Mouse (Mus musculus) liver, embryonic 12.5 days (tissue): ENCODE results near the gene Timm8a1. TPM values are rescaled to one million over a fixed set of nuclear protein-coding genes. Genes with fewer than 3 reads are reported as not detected.
A peak's percentile ranks its signal among the peaks of the same experiment; 100 is the strongest.

Experiments used
- ATAC-seq: fragments of 200-750 bp; cut with Nextera tagmentation; 2 replicates; pipeline ENCODE4 v1.8.0; 2017; ENCODE audit warnings: moderate number of reproducible peaks, mild to moderate bottlenecking, moderate library complexity
- H3K27ac ChIP-seq: fragments of 300-500 bp; sonication (generic); 2 replicates; pipeline ENCODE4 v1.5.1; 2016; ENCODE audit warnings: mild to moderate bottlenecking
- H3K27me3 ChIP-seq: fragments of 300-500 bp; sonication (generic); replicated peaks from 2 replicates; pipeline ENCODE4 v1.6.1; 2016; ENCODE audit warnings: mild to moderate bottlenecking, moderate library complexity
- H3K36me3 ChIP-seq: fragments of 300-500 bp; sonication (generic); 2 replicates; pipeline ENCODE4 v1.6.1; 2016; ENCODE audit warnings: mild to moderate bottlenecking, moderate library complexity
- H3K4me1 ChIP-seq: fragments of 300-500 bp; sonication (generic); 2 replicates; pipeline ENCODE4 v1.6.1; 2016
- H3K4me2 ChIP-seq: fragments of 300-500 bp; sonication (generic); 2 replicates; pipeline ENCODE4 v1.6.1; 2016; ENCODE audit warnings: mild to moderate bottlenecking, moderate library complexity
- H3K4me3 ChIP-seq: fragments of 300-500 bp; sonication (generic); 2 replicates; pipeline ENCODE4 v1.5.1; 2016; ENCODE audit warnings: mild to moderate bottlenecking, moderate library complexity
- H3K9ac ChIP-seq: fragments of 300-500 bp; sonication (generic); 2 replicates; pipeline ENCODE4 v1.6.1; 2016; ENCODE audit warnings: mild to moderate bottlenecking, moderate library complexity
- H3K9me3 ChIP-seq: fragments of 300-500 bp; sonication (generic); replicated peaks from 2 replicates; pipeline ENCODE4 v1.6.1; 2016; ENCODE audit warnings: mild to moderate bottlenecking, moderate library complexity
- WGBS: fragments of 180-500 bp; shearing (Covaris S2); methylation state at CpG from one replicate; pipeline ENCODE4 v1.1.7; 2016; ENCODE audit not compliant: insufficient replicate concordance; 5-methylcytosine and 5-hydroxymethylcytosine counted together
- polyA plus RNA-seq: library from polyadenylated mRNA; unstranded; fragments of >200 nt; fragmentation: Nextera tagmentation; extraction: Ambion mirVana; gene quantifications from 2 replicates; pipeline ENCODE4 v1.2.1, GENCODE M21; 2016

Gene Timm8a1
- polyA plus RNA-seq = 123 and 136 TPM in 2 replicates

GRCm38 (mm10) chrX:134541145-134541954 lies at the start of gene Timm8a1:
Gene Timm8a1 (minus strand): TSS chrX:134541865.
- Histone ChIP-seq H3K9ac (peak within 1 kb of the TSS; percentile 76), H3K4me2 (peak within 1 kb of the TSS; percentile 73), H3K27ac (peak within 1 kb of the TSS; percentile 85), H3K36me3 (peaks cover 16% of the 10 kb centered on the region), H3K4me3 (peak within 1 kb of the TSS; percentile 68), H3K9me3 (no peaks in the 10 kb centered on the region), H3K4me1 (0 out of 2 replicates have a peak, but pooled peaks cover 6% of the 10 kb centered on the region), H3K27me3 (no peaks in the 10 kb centered on the region)
- WGBS = 6% methylated on average over 35 of the region's 61 CpGs
- peak; percentile 90 for ATAC-seq

GRCm38 (mm10) chrX:134589836-134590235 lies 48.2 kb upstream of the Timm8a1 start:
- Histone ChIP-seq H3K27me3 (no peaks in the 10 kb centered on the region), H3K4me3 (no peak overlapping the region), H3K9me3 (no peaks in the 10 kb centered on the region), H3K36me3 (peaks cover 25% of the 10 kb centered on the region), H3K4me1 (peaks cover 6% of the 10 kb centered on the region; the same call in 1 of the 2 replicates), H3K27ac (no peak overlapping the region), H3K4me2 (no peak overlapping the region), H3K9ac (no peak overlapping the region)
- 30% methylated on average over 5 of the region's 5 CpGs for WGBS
- ATAC-seq = no peak

- WGBS = 67% methylated on average over 3 of the region's 3 CpGs
- Histone ChIP-seq H3K4me1 (peaks cover 15% of the 10 kb centered on the region), H3K9me3 (no peaks in the 10 kb centered on the region), H3K27me3 (no peaks in the 10 kb centered on the region), H3K36me3 (peaks cover 25% of the 10 kb centered on the region), H3K27ac (no peak overlapping the region), H3K9ac (no peak overlapping the region), H3K4me2 (no peak overlapping the region), H3K4me3 (no peak overlapping the region)
- no peak for ATAC-seq
Observed at GRCm38 (mm10) chrX:134588997-134589396, 47.3 kb upstream of the Timm8a1 start.

DNA sequence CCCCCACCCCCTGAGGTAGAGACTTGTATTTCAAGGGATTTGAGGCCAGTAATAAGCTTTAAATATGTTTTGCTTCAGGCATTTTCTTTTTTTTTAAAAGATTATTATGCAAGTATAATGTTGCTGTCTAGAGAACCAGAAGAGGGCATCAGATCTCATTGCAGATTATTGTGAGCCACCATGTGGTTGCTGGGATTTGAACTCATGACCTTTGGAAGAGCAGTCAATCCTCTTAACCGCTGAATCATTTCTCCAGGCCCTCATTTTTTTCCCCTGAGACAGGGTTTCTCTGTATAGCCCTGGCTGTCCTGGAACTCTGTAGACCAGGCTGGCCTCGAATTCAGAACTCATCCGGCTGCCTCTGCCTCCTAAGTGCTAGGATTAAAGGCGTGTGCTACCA lies 46.6 kb upstream of the Timm8a1 start:
- no peak for ATAC-seq
- no peaks in the 10 kb centered on the region for H3K9me3 ChIP-seq
- no peak overlapping the region for H3K4me3 ChIP-seq
- no peak overlapping the region for H3K27ac ChIP-seq
- no peak overlapping the region for H3K9ac ChIP-seq
- no peak overlapping the region for H3K4me2 ChIP-seq
- peaks cover 22% of the 10 kb centered on the region for H3K4me1 ChIP-seq
- peaks cover 25% of the 10 kb centered on the region for H3K36me3 ChIP-seq
- WGBS = 79% methylated on average over 4 of the region's 4 CpGs
- no peaks in the 10 kb centered on the region for H3K27me3 ChIP-seq

- 34% methylated on average over 8 of the region's 8 CpGs for WGBS
- peak overlapping the region; percentile 68 for H3K4me2 ChIP-seq
- peaks cover 25% of the 10 kb centered on the region for H3K36me3 ChIP-seq
- peak overlapping the region; percentile 65 for H3K4me3 ChIP-seq
- H3K9ac ChIP-seq = peak overlapping the region; percentile 78
- no peaks in the 10 kb centered on the region for H3K27me3 ChIP-seq
- H3K4me1 ChIP-seq = peaks cover 34% of the 10 kb centered on the region
- H3K9me3 ChIP-seq = no peaks in the 10 kb centered on the region
- no peak for ATAC-seq
- peak overlapping the region; percentile 82 for H3K27ac ChIP-seq
Observed at GRCm38 (mm10) chrX:134586447-134586846, 44.8 kb upstream of the Timm8a1 start.

- peaks cover 44% of the 10 kb centered on the region for H3K4me1 ChIP-seq
- H3K9me3 ChIP-seq = no peaks in the 10 kb centered on the region
- WGBS = 10% methylated on average over 45 of the region's 45 CpGs
- peak within 1 kb of the TSS; percentile 82 for H3K27ac ChIP-seq
- H3K4me2 ChIP-seq = peak within 1 kb of the TSS; percentile 68
- peak; percentile 92 for ATAC-seq
- H3K36me3 ChIP-seq = peaks cover 25% of the 10 kb centered on the region
- no peaks in the 10 kb centered on the region for H3K27me3 ChIP-seq
- peak within 1 kb of the TSS; percentile 65 for H3K4me3 ChIP-seq
- H3K9ac ChIP-seq = peak within 1 kb of the TSS; percentile 78
Observed at GRCm38 (mm10) chrX:134585103-134586002, 43.7 kb upstream of the Timm8a1 start, which contains the start of gene Rpl36a. Gene Rpl36a (plus strand): TSS chrX:134585654.

DNA sequence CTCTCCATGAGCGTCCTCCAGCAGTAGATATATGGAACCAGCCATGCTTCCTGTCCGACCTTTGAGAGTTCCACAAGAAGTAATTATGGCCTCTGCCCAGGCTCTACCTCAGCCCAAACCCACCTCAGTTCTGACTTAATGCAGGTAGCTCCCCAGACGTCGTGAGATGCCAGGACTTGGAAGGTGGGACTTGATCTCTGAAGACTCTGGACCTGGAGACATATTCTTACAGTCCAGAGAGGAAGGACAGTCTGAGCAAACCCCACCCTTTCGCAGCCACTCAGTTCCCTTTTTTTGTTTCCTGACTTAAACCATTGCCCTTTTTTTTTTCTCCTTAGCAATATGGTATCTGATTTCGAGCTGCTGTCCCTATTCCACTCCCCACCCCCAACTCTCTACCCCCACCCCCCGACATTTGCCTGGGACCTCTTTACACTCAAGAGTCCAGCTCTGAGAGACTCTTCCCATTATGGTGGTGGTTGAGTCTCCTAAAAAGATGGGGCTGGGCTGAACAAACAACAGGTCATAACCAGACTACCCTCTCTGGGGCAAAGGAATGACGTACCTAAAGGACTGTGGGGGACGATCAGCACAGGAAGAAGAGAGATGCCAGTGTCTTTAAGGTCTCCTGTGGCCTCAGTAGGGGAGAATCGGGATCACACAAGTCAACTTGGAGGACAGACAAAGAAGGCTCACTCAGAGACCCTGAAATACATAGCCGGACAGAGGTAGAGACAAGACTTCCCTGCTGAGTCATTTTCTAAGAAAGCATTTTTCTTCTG lies 41.4 kb upstream of the Timm8a1 start, which contains the start of gene Btk:
Gene Btk (minus strand): TSS at position 683 of the 782 bp plus-strand sequence.
- peak within 1 kb of the TSS; percentile 65 for H3K9ac ChIP-seq
- peak within 1 kb of the TSS; percentile 50 for H3K4me3 ChIP-seq
- WGBS = 30% methylated on average over 11 of the region's 11 CpGs
- peak within 1 kb of the TSS; percentile 66 for H3K4me2 ChIP-seq
- H3K27me3 ChIP-seq = no peaks in the 10 kb centered on the region
- peak within 1 kb of the TSS; percentile 80 for H3K27ac ChIP-seq
- peak; percentile 11; the same call in 1 of the 2 replicates for ATAC-seq
- no peaks in the 10 kb centered on the region for H3K9me3 ChIP-seq
- peaks cover 45% of the 10 kb centered on the region for H3K4me1 ChIP-seq
- peaks cover 11% of the 10 kb centered on the region for H3K36me3 ChIP-seq

DNA sequence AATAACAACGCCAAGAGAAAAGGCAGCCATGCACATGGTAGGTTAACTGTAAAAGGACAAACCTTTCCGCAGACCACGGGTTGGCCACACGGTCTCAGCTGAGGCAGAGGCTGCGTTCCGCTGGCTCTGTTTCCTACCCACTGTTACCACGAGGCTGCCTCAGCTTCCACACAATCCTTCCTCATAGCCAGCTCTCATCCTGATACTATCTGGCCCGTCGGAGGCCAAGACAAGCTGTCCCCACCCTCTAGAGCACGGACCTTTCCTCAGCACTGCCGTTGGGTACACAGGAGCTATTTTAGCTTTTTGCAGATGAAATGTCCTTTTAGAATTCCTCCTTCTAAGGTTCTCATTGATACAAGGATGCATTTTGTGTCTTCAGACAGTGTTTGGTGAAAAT lies 40.6 kb upstream of the Timm8a1 start:
- peak overlapping the region; percentile 50 for H3K4me3 ChIP-seq
- peak; percentile 53; the same call in 1 of the 2 replicates for ATAC-seq
- no peaks in the 10 kb centered on the region for H3K27me3 ChIP-seq
- 29% methylated on average over 10 of the region's 11 CpGs for WGBS
- peak overlapping the region; percentile 80 for H3K27ac ChIP-seq
- H3K4me2 ChIP-seq = peak overlapping the region; percentile 66
- H3K9me3 ChIP-seq = no peaks in the 10 kb centered on the region
- H3K4me1 ChIP-seq = peaks cover 45% of the 10 kb centered on the region
- H3K9ac ChIP-seq = peak overlapping the region; percentile 65
- peaks cover 2% of the 10 kb centered on the region for H3K36me3 ChIP-seq

- Histone ChIP-seq H3K4me2 (peak overlapping the region; percentile 66), H3K9me3 (no peaks in the 10 kb centered on the region), H3K9ac (peak overlapping the region; percentile 65; the same call in 1 of the 2 replicates), H3K27ac (no peak overlapping the region), H3K4me1 (peaks cover 43% of the 10 kb centered on the region), H3K36me3 (no peaks in the 10 kb centered on the region), H3K4me3 (peak overlapping the region; percentile 50), H3K27me3 (no peaks in the 10 kb centered on the region)
- WGBS = 64% methylated on average over 14 of the region's 14 CpGs
- ATAC-seq = no peak
Observed at GRCm38 (mm10) chrX:134580528-134581305, 39.1 kb upstream of the Timm8a1 start.

GRCm38 (mm10) chrX:134577896-134578295 lies 36.2 kb upstream of the Timm8a1 start:
- Histone ChIP-seq H3K4me2 (no peak overlapping the region), H3K27me3 (no peaks in the 10 kb centered on the region), H3K36me3 (no peaks in the 10 kb centered on the region), H3K4me3 (no peak overlapping the region), H3K9ac (no peak overlapping the region), H3K4me1 (peaks cover 20% of the 10 kb centered on the region; the same call in 1 of the 2 replicates), H3K9me3 (no peaks in the 10 kb centered on the region), H3K27ac (no peak overlapping the region)
- WGBS = 62% methylated on average over 4 of the region's 4 CpGs
- no peak for ATAC-seq
